Mouse (Mus musculus) brown adipose tissue, adult 24 weeks (tissue): ENCODE data around the gene Trpd52l3. TPM values are rescaled to one million over a fixed set of nuclear protein-coding genes. Genes with fewer than 3 reads are reported as not detected.
A peak's percentile ranks its signal among the peaks of the same experiment; 100 is the strongest.
"Not testable (repeated sequence)": the region's sequence is repeated elsewhere in the genome, so short reads cannot be mapped to it uniquely, and the experiment has no call there.

Experiments used
- H3K27ac ChIP-seq: fragments of 200-500 bp; replicated peaks from 2 replicates; pipeline ENCODE4 v1.5.1; 2012; ENCODE audit warnings: low read depth, mild to moderate bottlenecking, low read length
- H3K4me1 ChIP-seq: fragments of 200-500 bp; 2 replicates; pipeline ENCODE4 v1.6.1; 2012; ENCODE audit warnings: low read length, mixed read lengths; ENCODE audit not compliant: control insufficient read depth, insufficient read depth, insufficient read length
- H3K4me3 ChIP-seq: fragments of 200-500 bp; 2 replicates; pipeline ENCODE4 v1.5.1; 2012; ENCODE audit warnings: low read depth, mild to moderate bottlenecking, low read length, moderate library complexity; ENCODE audit not compliant: insufficient read depth
- polyA plus RNA-seq: library from polyadenylated mRNA; stranded (reverse); fragments of >200 nt; gene quantifications from 2 replicates; pipeline ENCODE4 v1.2.4, GENCODE M21; 2012; ENCODE audit not compliant: missing spikeins, insufficient read depth, insufficient read length

Trpd52l3 gene
- polyA plus RNA-seq, 1 experiment = not detected

GRCm38 (mm10) chr19:30006371-30006770 is 2.8 kb downstream of the Trpd52l3 start:
- no peak overlapping the region for H3K27ac ChIP-seq
- no peaks in the 10 kb centered on the region for H3K4me1 ChIP-seq
- H3K4me3 ChIP-seq = no peak overlapping the region

DNA sequence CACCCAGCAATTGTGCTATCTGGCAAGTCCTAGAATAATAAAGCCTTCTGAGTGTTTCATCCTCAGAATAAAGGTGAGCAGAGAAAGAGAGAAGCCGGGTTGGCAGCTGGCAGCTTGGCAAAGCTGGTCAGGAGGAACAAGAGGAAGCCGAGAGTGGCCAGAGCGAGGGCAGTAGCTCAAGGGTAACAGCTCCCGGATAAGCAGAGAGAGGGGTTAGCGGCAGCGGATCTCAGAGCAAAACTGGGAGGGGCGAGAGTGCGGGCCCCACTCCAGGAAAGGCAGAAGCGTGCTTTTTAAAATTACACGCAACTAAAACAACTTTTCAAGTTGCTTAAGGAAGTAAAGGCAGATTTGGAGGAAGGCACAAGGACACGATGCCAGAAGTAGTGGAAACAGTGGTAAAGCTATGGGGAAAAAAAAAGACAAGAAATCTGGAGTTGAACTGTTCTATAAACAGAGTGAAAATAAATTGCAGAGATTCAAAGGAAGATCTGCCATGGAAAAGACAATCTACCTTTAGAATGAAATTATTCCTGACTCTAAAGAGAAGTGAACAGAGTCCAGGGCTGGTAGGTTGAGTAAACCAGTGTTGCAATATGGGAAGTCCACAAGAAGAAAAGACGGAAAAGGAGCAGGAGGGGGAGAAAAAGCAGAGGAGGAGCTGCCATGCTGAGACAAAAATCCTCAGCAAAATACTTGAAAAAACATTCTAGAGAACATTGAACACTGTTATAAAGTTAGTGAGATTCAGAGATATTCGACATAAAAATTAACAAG is 7.1 kb downstream of the Trpd52l3 start:
- Histone ChIP-seq H3K4me1 (no peaks in the 10 kb centered on the region), H3K27ac (no peak overlapping the region), H3K4me3 (peak overlapping the region; percentile 33)

DNA sequence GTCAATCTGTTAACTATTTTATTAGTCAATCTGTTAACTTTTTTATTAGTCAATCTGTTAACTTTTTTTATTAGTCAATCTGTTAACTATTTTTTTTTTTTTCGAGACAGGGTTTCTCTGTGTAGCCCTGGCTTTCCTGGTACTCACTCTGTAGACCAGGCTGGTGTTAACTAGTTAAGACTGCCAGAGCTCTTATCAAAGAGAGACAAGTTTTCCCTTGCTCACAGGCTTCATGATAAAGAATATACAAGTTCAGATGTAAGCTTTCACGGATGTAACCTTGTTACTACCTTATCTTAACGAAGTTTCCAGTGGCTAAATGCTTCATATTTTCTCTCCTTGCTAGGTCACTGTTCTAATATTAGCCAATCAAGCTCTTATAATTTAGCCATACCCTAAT is 10.7 kb downstream of the Trpd52l3 start:
- no peaks in the 10 kb centered on the region for H3K4me1 ChIP-seq
- no peak overlapping the region for H3K4me3 ChIP-seq
- no peak overlapping the region for H3K27ac ChIP-seq

GRCm38 (mm10) chr19:30016156-30016555 is 12.6 kb downstream of the Trpd52l3 start:
- no peak overlapping the region for H3K27ac ChIP-seq
- no peaks in the 10 kb centered on the region for H3K4me1 ChIP-seq
- H3K4me3 ChIP-seq = no peak overlapping the region

- H3K4me1 ChIP-seq, H3K4me3 ChIP-seq, H3K27ac ChIP-seq: not testable (repeated sequence)
Measured at GRCm38 (mm10) chr19:30023419-30023818, 19.8 kb downstream of the Trpd52l3 start.

DNA sequence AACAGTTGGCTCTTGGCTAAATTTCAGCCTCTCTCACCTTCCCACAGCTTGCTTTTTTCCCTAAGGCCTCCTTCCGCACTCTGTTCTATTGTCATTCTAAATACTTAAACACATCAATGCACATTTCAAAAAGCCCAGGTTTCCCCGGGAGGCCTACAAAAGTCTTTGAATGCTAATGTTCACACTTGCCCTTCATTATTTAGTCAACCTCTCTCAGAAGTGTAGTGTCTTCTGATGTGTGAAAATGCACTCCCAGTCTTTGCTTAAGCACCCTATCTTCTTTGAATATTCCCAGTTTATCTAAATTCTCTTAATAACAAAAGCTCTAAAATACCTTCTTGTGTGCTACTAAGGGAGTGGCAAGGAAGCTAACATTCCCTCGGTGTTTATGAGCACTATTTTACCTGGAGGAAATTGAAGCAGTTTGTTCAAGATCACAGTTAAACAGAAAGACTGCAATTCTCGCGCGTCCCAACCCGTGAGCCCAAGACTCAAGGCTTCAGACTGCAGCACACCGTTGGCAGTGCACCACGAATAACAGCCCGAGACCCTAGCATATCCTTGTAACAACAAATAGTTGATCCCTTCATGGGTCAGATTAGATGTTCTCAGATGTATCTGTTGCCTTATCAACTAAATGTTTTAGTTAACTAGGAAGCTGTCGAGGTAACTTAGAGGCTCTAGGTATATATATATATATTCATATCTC is 25.6 kb downstream of the Trpd52l3 start:
- no peak overlapping the region; the same call in 1 of the 2 replicates for H3K4me3 ChIP-seq
- H3K4me1 ChIP-seq = peaks cover 7% of the 10 kb centered on the region; the same call in 1 of the 2 replicates
- no peak overlapping the region for H3K27ac ChIP-seq

- peaks cover 9% of the 10 kb centered on the region; the same call in 1 of the 2 replicates for H3K4me1 ChIP-seq
- peak within 1 kb of the TSS; percentile 99 for H3K4me3 ChIP-seq
- H3K27ac ChIP-seq = peak within 1 kb of the TSS; percentile 84
Measured at GRCm38 (mm10) chr19:30029894-30030635, 26.5 kb downstream of the Trpd52l3 start, which contains the start of gene Uhrf2. Gene Uhrf2 (plus strand): TSS chr19:30030513.

DNA sequence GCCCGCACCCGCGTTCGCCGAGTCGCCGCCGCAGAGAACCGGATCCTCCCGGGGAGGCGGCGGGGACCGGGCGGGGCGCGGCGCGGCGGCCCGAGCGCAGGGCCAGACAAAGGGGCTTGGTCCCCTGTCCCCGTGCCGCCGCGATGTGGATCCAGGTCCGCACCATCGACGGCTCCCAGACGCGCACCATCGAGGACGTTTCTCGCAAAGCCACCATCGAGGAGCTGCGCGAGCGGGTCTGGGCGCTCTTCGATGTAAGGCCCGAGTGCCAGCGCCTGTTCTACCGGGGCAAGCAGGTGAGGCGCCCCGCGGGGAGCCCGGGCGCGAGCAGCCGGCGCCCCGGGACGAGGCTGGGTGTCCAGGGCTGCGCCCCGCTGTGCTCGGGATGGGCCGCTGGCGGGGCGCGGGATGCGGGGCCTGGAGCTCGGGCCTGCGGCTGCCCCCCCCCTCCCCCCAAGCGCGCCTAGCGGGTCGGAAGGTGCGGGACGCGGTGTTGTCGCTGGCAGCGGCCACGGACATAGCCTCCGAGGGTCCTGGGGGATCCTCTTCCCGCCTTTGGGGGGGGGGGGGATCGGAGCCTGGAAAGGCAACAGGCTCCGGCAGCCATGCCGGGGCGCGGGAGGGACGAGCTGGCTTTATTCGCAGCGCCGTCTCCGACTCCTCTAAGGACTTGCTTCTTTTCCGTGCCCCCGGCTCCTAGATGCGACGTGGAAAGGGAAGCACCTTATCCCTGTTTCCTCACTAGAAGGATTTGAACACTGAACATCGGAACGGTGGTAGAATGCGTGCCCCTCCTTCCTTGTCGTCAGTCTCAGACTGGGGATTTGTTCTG is 27.3 kb downstream of the Trpd52l3 start:
- Histone ChIP-seq H3K4me1 (peaks cover 11% of the 10 kb centered on the region; the same call in 1 of the 2 replicates), H3K27ac (peak overlapping the region; percentile 83), H3K4me3 (peak overlapping the region; percentile 99)

DNA sequence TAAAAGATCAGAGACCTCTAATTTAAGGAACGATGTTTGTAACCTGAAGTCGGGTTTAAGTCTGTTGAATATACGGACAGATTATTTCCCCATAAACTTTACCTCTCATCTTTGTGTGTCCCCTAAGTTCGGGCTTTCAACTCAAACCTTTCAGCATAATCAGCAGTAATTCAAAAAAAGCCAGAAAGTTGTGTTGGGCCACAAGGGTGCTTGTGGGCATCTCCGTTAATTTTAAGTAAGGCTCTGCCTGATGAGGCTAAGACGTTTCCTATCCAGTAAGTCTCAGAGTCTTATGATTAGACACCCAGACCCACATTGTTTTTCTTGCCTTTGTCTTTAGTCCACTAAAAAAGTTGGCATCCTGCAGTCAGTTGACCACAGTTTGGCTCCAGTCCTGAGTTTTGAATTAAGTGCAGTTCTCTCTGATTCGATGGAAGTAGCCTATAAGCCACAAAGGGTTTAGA is 27.9 kb downstream of the Trpd52l3 start:
- peak overlapping the region; percentile 83 for H3K27ac ChIP-seq
- peak overlapping the region; percentile 99 for H3K4me3 ChIP-seq
- H3K4me1 ChIP-seq = peaks cover 14% of the 10 kb centered on the region; the same call in 1 of the 2 replicates

DNA sequence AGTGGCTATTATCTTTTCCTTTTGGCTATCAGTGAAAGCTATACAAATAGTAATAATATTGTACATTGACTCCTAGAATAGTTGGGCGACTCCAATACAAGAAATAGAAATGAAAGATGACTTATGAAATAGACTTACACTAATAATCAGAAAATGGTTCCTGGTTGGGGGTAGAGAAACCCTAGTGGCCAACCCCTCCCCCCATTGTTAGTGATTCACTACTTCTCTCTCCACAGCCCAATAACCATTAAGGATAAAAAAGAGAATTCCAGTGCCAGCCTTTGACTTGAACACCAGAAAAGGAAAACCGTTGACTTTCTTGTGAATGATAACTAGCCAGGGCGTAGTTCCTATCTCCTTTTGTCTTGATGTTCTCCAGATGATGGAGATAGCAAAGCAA is 28.6 kb downstream of the Trpd52l3 start:
- no peak overlapping the region for H3K27ac ChIP-seq
- no peak overlapping the region for H3K4me3 ChIP-seq
- H3K4me1 ChIP-seq = peaks cover 16% of the 10 kb centered on the region; the same call in 1 of the 2 replicates

DNA sequence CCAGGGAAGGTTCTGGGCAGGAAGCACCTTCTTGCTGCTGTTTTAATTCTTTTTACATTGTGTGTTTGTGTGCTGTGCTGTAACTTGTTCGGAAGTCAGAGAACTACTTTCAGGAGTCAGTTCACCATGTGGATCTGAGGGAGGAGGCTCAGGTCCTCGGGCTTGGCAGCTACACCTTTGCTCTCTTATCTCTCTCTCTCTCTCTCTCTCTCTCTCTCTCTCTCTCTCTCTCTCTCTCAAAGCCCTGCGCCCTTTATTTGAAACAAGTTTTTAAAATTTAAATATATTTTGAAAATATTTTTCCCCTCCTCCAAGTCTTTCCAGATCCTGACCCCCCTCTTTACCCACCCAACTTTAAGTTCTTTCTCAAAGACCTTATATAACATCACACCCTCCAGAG is 31.8 kb downstream of the Trpd52l3 start:
- no peak overlapping the region for H3K4me3 ChIP-seq
- no peak overlapping the region for H3K27ac ChIP-seq
- peaks cover 14% of the 10 kb centered on the region for H3K4me1 ChIP-seq

DNA sequence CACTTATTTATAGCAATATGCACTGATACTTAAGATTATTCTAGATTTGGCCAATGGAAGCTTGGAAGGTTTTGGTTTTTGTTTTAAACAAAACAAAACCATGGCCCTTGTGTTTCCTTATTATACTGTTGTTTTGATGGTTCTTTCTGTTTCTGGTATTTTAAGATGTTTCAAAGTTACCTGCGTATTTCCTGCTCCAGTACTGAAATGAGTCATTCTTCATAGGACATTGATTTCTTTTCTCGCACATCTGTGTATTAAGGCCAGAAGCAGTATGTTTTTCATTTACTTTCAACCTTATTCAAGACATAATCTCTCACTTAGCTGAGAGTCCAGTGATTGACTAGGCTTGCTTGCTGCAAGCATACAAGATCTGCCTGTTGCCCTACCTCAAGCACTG is 40.1 kb downstream of the Trpd52l3 start:
- Histone ChIP-seq H3K4me1 (no peaks in the 10 kb centered on the region), H3K27ac (no peak overlapping the region), H3K4me3 (no peak overlapping the region)

DNA sequence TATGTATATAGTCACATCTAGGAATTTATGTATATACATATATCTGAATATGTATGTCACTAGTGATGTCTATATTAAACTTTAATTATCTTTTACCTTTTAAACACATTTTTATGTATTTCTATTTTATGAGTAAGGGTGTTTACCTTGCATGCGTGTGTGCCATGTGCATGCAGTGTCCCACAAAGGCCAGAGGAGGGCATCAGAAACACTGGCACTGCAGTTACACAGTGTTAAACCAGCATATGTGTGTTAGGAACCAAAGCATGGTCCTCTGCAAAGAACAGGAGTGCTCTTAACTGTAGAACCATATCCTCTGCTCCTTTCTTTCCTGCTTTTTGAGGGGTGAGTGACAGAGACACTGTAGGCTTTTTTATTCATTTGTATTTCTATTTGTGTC is 41.0 kb downstream of the Trpd52l3 start:
- Histone ChIP-seq H3K27ac (no peak overlapping the region), H3K4me3 (no peak overlapping the region), H3K4me1 (no peaks in the 10 kb centered on the region)

DNA sequence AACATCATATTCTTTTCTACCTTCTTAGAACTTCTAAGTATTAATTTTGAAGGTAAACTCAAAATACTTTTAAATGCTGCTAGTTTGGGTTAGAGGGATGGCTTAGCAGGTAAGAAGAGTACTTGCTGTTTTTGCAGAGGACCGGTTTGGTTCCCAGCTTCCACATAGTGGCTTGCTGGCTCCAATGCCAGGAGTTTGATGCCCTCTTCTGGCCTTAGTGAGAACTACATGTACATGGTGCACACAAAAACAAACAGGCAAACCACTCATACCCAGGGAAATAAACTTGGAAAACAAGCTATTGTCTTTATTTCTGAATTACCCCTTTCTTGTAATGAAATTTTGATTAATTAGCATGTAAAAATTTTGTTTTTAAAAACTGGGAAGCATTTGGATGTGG is 42.3 kb downstream of the Trpd52l3 start:
- Histone ChIP-seq H3K4me3 (no peak overlapping the region), H3K27ac (no peak overlapping the region), H3K4me1 (no peaks in the 10 kb centered on the region; the same call in 1 of the 2 replicates)
